21 mouse cellular contexts compared by ENCODE assay signal in genomic region chr3:95684846-95685245, GRCm38 (mm10). TPM values are rescaled to one million over a fixed set of nuclear protein-coding genes. Genes with fewer than 3 reads are reported as not detected.
DNase-seq lines count a peak whose midpoint lies in the region; ATAC-seq and TF ChIP-seq lines count a peak whose summit lies in the region.
"Had no signal": no experiment of that assay in that cellular context is flagged by ENCODE, and none has a peak within 500 bp of the region (broad histone marks: within the 10 kb centered on the region; RNA-seq: fewer than 3 reads in every experiment).

No protein-coding gene starts in this region.

- no peak for TF ChIP-seq CTCF in hindbrain, postnatal 0 days (IDR thresholded peaks at IDR 0.05; ENCODE audit: low read depth)

- H3K36me3 ChIP-seq in kidney, embryonic 15.5 days: no peaks in the 10 kb centered on the region
- peaks cover 2% of the 10 kb centered on the region; the same call in 1 of the 2 replicates for H3K36me3 ChIP-seq in embryonic facial prominence, embryonic 10.5 days (replicated peaks)
- no peaks in the 10 kb centered on the region for H3K36me3 ChIP-seq in hindbrain, postnatal 0 days (ENCODE audit: insufficient read depth, low read length)
- H3K36me3 ChIP-seq: forebrain, embryonic 12.5 days; midbrain, embryonic 13.5 days had no signal

- H3K27me3 ChIP-seq in kidney, embryonic 15.5 days: no peaks in the 10 kb centered on the region
- H3K27me3 ChIP-seq in embryonic facial prominence, embryonic 10.5 days (replicated peaks; ENCODE audit: low read depth, poor library complexity, severe bottlenecking): peaks cover 21% of the 10 kb centered on the region
- no peaks in the 10 kb centered on the region for H3K27me3 ChIP-seq in hindbrain, postnatal 0 days (ENCODE audit: insufficient read depth, low read length)
- H3K27me3 ChIP-seq: limb, embryonic 13.5 days had no signal

- no peak overlapping the region for H3K27ac ChIP-seq in kidney, embryonic 15.5 days
- 0 out of 2 replicates have a peak overlapping the region, but pooled peaks have one; percentile 10 for H3K27ac ChIP-seq in embryonic facial prominence, embryonic 10.5 days (replicated peaks)
- no peak overlapping the region for H3K27ac ChIP-seq in hindbrain, postnatal 0 days
- H3K27ac ChIP-seq: forebrain, embryonic 12.5 days; limb, embryonic 13.5 days; liver, embryonic 14.5 days; midbrain, embryonic 13.5 days had no signal

- H3K9ac ChIP-seq in kidney, embryonic 15.5 days: no peak overlapping the region
- no peak overlapping the region for H3K9ac ChIP-seq in hindbrain, postnatal 0 days (replicated peaks; ENCODE audit: low read length)
- H3K9ac ChIP-seq: forebrain, embryonic 12.5 days; limb, embryonic 13.5 days; liver, embryonic 14.5 days; midbrain, embryonic 13.5 days had no signal

- no peak for ATAC-seq in kidney, embryonic 15.5 days (replicated peaks; ENCODE audit: low FRiP score)
- no peak for ATAC-seq in hindbrain, postnatal 0 days
- ATAC-seq: hindbrain, embryonic 16.5 days; midbrain, embryonic 13.5 days had no signal

- H3K4me1 ChIP-seq in kidney, embryonic 15.5 days: peaks cover 75% of the 10 kb centered on the region
- H3K4me1 ChIP-seq in embryonic facial prominence, embryonic 10.5 days: peaks cover 89% of the 10 kb centered on the region
- peaks cover 11% of the 10 kb centered on the region; the same call in 1 of the 2 replicates for H3K4me1 ChIP-seq in hindbrain, postnatal 0 days (ENCODE audit: insufficient read depth, low read length)

- H3K4me2 ChIP-seq in kidney, embryonic 15.5 days: no peak overlapping the region
- H3K4me2 ChIP-seq in hindbrain, postnatal 0 days (ENCODE audit: low read depth, low read length): no peak overlapping the region
- H3K4me2 ChIP-seq: forebrain, embryonic 12.5 days; limb, embryonic 13.5 days; midbrain, embryonic 13.5 days had no signal

- DNase-seq in gastrocnemius, adult 18-20 months (ENCODE audit: low spot score): peak; percentile 35
- DNase-seq in gastrocnemius, postnatal 4 days (ENCODE audit: low spot score in 2 of 2): no peak
- peak; percentile 41 for DNase-seq in kidney, postnatal 10 days
- DNase-seq in embryonic facial prominence, embryonic 10.5 days (ENCODE audit: low spot score): no peak
- DNase-seq in induced T-regulatory cell, adult 2 months (ENCODE audit: low read depth): peak; percentile 16
- DNase-seq in hindbrain, postnatal 0 days (ENCODE audit: low spot score): no peak
- DNase-seq in spleen, adult 12 weeks (ENCODE audit: low spot score): no peak
- DNase-seq: adrenal gland, postnatal 25 days; cerebellum, adult 9-10 months; embryo, embryonic 11 days; kidney, adult 2 months; kidney, postnatal 36 days; lung, postnatal 36 days; spleen, adult 18-20 months; thymus, adult 2 months had no signal

- WGBS in kidney, embryonic 15.5 days: 40% methylated on average over 6 of the region's 8 CpGs
- 61% methylated on average over 6 of the region's 8 CpGs for WGBS in embryonic facial prominence, embryonic 10.5 days
- 72% methylated on average over 6 of the region's 8 CpGs for WGBS in hindbrain, postnatal 0 days

- no peak overlapping the region for H3K4me3 ChIP-seq in kidney, embryonic 15.5 days (replicated peaks)
- no peak overlapping the region for H3K4me3 ChIP-seq in embryonic facial prominence, embryonic 10.5 days
- no peak overlapping the region for H3K4me3 ChIP-seq in hindbrain, postnatal 0 days (ENCODE audit: low read length)
- H3K4me3 ChIP-seq: forebrain, embryonic 12.5 days; limb, embryonic 13.5 days; midbrain, embryonic 13.5 days had no signal

- no peaks in the 10 kb centered on the region for H3K9me3 ChIP-seq in kidney, embryonic 15.5 days (replicated peaks)
- H3K9me3 ChIP-seq in embryonic facial prominence, embryonic 10.5 days: no peaks in the 10 kb centered on the region
- H3K9me3 ChIP-seq in hindbrain, postnatal 0 days (ENCODE audit: low read length): no peaks in the 10 kb centered on the region
- H3K9me3 ChIP-seq: forebrain, embryonic 12.5 days; limb, embryonic 13.5 days; midbrain, embryonic 13.5 days had no signal

RNA-seq across cellular contexts. Expression of gene Adamtsl4, which starts 2.9 kb away (rescaled TPM):
- 10 to 100 TPM; 25.9 to 30.8 TPM for total RNA-seq in gastrocnemius, adult 18-20 months (2021)
- 10 to 100 TPM; 28.2 to 36.2 TPM for total RNA-seq in gastrocnemius, postnatal 4 days (2021)
- polyA plus RNA-seq in kidney, embryonic 15.5 days (2015; fragmentation: Nextera tagmentation; extraction: Ambion mirVana): 4.0 and 6.3 TPM in 2 replicates
- 1.00 and 1.6 TPM in 2 replicates for polyA plus RNA-seq in embryonic facial prominence, embryonic 10.5 days (2016; fragmentation: Nextera tagmentation; extraction: Ambion mirVana)
- total RNA-seq in hindbrain, postnatal 0 days (2014; rRNA removed): 1.0 and 1.6 TPM in 2 replicates
- polyA plus RNA-seq in hindbrain, postnatal 0 days (2015; fragmentation: Nextera tagmentation; extraction: Ambion mirVana): 1.4 and 2.1 TPM in 2 replicates

RNA-seq across cellular contexts. Expression of gene Mcl1, which starts 26.3 kb away (rescaled TPM):
- 10 to 100 TPM; 96.0 to 99.4 TPM for total RNA-seq in gastrocnemius, adult 18-20 months (2021)
- total RNA-seq in gastrocnemius, postnatal 4 days (2021): 100 to 1,000 TPM in 1 of 2 experiments, 10 to 100 TPM in 1; 90.6 to 107 TPM
- polyA plus RNA-seq in kidney, embryonic 15.5 days (2015; fragmentation: Nextera tagmentation; extraction: Ambion mirVana): 51.2 and 54.4 TPM in 2 replicates
- polyA plus RNA-seq in embryonic facial prominence, embryonic 10.5 days (2016; fragmentation: Nextera tagmentation; extraction: Ambion mirVana): 49.5 and 50.0 TPM in 2 replicates
- 110 and 126 TPM in 2 replicates for total RNA-seq in hindbrain, postnatal 0 days (2014; rRNA removed)
- 38.8 and 41.5 TPM in 2 replicates for polyA plus RNA-seq in hindbrain, postnatal 0 days (2015; fragmentation: Nextera tagmentation; extraction: Ambion mirVana)

RNA-seq across cellular contexts. Expression of gene Ecm1, which starts 54.5 kb away (rescaled TPM):
- total RNA-seq in gastrocnemius, adult 18-20 months (2021): 10 to 100 TPM; 15.5 to 30.3 TPM
- 10 to 100 TPM; 32.4 to 35.5 TPM for total RNA-seq in gastrocnemius, postnatal 4 days (2021)
- polyA plus RNA-seq in kidney, embryonic 15.5 days (2015; fragmentation: Nextera tagmentation; extraction: Ambion mirVana): 177 and 231 TPM in 2 replicates
- 9.7 and 10.9 TPM in 2 replicates for polyA plus RNA-seq in embryonic facial prominence, embryonic 10.5 days (2016; fragmentation: Nextera tagmentation; extraction: Ambion mirVana)
- 11.4 and 14.3 TPM in 2 replicates for total RNA-seq in hindbrain, postnatal 0 days (2014; rRNA removed)
- polyA plus RNA-seq in hindbrain, postnatal 0 days (2015; fragmentation: Nextera tagmentation; extraction: Ambion mirVana): 8.9 and 11.4 TPM in 2 replicates

Comparison
In these comparisons a context has a peak if more than half of its experiments do, and no peak if none do; other contexts are left out.
1. DNase-seq: peak in gastrocnemius, adult 18-20 months (single experiment), kidney, postnatal 10 days (single experiment) and induced T-regulatory cell, adult 2 months (single experiment); none in gastrocnemius, postnatal 4 days (0 of 2), embryonic facial prominence, embryonic 10.5 days (single experiment), hindbrain, postnatal 0 days (single experiment) and spleen, adult 12 weeks (single experiment).
2. RNA of gene Adamtsl4, which starts 2.9 kb away (total RNA-seq): 28.2 to 36.2 TPM in gastrocnemius, postnatal 4 days and 25.9 to 30.8 TPM in gastrocnemius, adult 18-20 months; 1.0 to 1.6 TPM in hindbrain, postnatal 0 days; every median in the first group is over 10 times any median in the second.